Mouse (Mus musculus) bone marrow macrophage, adult 2 months (primary cell): ENCODE results near the gene Ripor3.

ENCODE experiments used
- CTCF ChIP-seq: IDR thresholded peaks from 2 replicates; pipeline ENCODE4 v1.5.1; 2012; ENCODE audit warnings: low read depth, mild to moderate bottlenecking, low read length, moderate library complexity
- POLR2A ChIP-seq: IDR thresholded peaks from 2 replicates; pipeline ENCODE4 v1.6.1; 2012; ENCODE audit warnings: mild to moderate bottlenecking, low read depth, low read length, borderline replicate concordance

DNA sequence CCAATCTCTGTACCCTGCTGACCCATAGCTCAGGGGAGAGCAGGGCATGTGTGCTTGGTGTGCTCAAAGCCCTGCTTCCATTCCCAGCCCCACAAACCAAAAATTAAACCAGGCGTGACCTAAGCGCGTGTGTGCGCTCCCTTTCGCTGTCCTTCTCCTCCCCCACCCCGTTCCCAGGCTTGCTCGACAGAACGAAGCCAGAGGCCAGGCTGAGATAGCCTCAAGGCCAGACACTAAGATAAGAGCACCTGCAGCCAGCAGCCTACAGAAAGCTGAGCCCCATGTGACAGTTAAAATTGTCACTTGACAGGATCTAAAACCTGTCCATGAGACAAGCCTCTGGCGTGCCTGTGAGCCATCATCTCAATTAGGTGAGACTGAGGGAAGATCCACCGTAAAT, 23.5 kb upstream of the Ripor3 start:
- TF ChIP-seq CTCF, result no peak
- no peak for TF ChIP-seq POLR2A
